Mouse (Mus musculus): Measurements from ENCODE around the gene Gm20388.

Gene Gm20388

DNA sequence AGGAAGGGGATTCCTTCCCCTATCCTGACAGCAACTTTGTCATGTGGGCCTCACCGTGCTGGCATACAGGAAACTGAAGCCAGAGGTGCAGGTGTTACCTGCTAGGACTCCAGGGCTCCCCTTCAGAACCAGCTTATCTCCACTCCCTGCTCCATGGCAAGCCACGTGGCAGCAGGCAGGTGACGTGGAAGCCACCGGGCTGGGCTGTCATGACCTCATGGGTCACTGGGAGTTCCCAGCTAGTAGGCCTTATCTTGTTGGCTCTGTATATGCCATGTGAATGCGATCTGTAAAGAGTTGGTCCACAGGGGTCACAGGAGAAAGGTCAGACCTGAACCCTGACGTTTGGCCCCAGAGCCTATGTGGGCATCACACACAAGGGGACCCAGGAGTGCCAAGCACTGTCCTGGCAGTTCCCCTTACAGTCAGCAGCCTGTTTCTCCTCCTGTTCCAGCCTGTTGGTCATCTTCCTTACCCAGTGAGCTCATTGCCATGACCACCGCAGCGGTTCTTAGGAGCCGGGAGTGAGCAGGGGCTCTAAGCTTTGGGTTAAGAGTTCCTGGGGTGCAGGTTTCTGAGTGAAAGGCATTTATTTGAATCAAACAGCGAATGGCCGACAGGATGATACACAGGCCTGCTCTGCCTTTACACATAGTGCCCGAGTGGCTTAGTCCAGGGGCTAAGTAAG is 2419.9 kb downstream of the Gm20388 start:
- DNase-seq (ENCODE audit: low spot score in 2 of 2), result no peak

DNA sequence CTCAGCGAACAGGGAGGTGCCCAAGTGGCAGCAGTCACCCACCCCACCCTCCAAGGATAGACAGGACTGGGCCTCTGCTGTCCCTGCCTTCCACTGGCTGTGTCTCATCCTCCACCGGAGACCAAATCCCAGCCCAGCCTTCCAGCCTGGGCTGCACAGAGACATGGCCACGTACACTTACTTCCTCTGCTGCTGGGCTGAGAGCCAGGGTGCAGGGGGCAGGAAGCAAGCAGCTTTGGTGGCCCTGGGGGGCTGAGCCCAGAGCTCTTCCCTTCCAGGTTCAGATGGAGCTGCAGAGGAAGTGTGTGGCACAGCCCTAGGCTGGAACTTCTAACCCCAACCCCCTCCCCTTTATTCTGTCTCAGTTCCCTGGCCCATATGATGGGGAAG is 2420.5 kb downstream of the Gm20388 start:
- no peak for DNase-seq (ENCODE audit: low spot score in 2 of 2)

DNA sequence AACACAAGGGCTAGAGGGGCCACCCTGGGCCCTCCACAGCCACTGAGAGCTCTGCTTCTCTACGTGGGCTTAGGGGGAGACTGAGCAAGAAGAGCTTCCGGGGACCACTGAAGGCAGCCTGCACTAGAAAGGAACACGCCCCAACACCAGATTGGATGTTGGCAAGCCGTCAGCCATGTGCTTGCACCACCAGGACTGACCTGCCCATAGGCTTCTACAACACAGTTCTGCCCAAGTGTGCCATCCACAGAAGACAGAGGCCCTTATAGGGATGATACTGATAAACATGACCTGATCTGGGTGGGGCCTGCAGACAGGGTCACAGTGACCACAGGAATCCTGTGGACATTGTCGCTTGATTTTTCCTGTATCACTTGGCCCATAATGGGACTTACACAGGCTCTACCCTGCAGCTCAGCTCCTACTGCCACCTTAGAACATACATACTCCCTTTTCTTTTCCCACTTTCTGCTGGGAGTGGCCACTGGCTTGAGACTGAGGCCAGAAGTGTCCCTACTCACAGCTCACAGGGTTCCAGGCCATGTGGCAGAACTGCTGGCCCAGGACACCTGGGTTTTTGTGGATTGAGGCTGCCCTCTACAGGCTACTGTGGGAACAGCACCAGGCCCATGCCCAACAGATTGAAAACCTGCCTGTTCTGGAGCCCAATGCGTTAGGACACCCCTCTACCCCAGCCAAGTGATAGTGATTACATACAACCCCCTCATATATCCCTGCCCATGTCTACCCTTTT is 2422.3 kb downstream of the Gm20388 start:
- DNase-seq (ENCODE audit: low spot score in 2 of 2), result peak in 1 of 2 experiments; percentile 84

DNA sequence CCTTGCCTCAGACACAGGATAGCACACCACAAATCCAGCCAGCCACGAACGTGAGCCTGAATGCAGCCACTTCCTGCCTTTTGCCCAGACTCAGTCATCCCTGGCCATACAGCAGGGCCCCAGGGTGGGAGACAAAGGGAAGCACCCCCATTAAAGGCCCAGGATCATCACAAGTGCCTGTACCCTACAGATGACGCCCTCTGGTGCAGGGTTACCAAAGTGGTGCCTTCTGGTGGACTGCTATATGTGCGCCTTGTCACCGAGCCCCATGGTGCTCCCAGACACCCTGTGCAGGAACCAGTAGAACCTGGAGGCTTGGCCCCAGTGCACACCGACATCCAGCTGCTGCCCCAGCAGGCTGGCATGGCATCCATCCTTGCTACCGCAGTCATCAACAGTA is 2422.9 kb downstream of the Gm20388 start:
- no peak for DNase-seq (ENCODE audit: low spot score in 2 of 2)

DNA sequence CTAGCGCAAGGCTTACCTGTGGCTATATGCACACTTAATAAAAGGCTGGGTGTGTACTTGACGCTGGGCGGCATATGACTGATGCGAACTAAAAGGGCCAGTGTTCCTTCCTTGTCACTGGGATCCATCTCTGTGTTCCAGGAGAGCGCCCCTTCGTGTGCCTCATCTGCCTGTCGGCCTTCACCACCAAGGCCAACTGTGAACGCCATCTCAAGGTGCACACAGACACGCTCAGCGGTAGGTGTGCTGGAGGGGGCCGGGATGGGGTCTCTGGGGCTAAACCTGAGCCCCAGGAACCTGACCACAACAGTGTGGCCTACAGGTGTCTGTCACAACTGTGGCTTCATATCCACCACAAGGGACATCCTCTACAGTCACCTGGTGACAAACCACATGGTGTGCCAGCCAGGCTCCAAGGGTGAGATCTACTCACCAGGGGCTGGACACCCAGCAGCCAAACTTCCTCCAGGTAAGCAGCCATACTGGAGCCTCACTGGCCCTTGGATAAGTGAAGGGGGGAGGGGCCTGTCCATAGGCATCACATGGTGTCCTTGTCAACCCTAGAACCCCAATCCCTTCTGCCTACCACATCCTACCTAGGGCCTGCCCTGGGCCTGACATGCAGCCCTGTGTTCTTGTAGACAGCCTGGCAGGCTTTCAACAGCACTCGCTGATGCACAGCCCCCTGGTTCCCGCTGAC is 2424.3 kb downstream of the Gm20388 start:
- DNase-seq (ENCODE audit: low spot score in 2 of 2), result no peak

DNA sequence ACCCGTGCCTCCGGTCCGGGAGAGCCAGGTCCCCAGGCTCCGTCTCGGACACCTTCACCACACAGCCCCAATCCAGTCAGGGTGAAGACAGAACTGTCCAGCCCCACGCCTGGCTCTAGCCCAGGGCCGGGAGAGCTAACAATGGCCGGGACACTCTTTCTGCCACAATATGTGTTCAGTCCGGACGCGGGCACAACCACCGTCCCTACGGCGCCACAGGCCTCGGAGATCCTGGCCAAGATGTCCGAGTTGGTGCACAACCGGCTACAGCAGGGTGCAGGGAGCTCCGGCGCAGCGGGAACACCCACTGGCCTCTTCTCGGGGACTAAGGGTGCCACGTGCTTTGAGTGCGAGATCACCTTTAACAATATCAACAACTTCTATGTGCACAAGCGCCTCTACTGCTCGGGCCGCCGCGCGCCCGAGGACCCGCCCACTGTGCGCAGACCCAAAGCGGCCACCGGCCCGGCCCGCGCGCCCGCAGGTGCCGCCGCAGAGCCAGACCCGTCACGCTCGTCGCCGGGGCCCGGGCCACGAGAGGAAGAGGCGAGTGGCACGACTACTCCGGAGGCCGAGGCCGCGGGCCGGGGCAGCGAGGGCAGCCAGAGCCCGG is 2425.1 kb downstream of the Gm20388 start:
- DNase-seq (ENCODE audit: low spot score in 2 of 2), result no peak

DNA sequence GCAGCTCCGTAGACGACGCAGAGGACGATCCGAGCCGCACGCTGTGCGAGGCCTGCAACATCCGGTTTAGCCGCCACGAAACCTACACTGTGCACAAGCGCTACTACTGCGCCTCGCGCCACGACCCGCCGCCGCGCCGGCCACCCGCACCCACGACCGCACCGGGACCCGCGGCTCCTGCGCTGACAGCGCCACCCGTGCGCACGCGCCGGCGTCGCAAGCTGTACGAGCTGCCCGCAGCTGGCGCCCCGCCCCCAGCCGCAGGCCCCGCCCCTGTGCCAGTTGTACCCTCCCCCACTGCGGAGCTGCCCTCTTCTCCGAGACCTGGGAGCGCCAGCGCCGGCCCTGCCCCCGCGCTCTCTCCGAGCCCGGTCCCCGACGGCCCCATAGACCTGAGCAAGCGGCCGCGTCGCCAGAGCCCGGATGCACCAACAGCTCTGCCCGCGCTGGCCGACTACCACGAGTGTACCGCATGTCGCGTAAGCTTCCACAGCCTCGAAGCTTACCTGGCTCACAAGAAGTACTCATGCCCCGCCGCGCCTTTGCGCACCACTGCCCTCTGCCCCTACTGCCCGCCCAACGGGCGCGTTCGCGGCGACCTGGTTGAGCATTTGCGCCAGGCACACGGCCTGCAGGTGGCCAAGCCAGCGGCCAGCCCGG is 2425.7 kb downstream of the Gm20388 start:
- no peak for DNase-seq (ENCODE audit: low spot score in 2 of 2)

DNA sequence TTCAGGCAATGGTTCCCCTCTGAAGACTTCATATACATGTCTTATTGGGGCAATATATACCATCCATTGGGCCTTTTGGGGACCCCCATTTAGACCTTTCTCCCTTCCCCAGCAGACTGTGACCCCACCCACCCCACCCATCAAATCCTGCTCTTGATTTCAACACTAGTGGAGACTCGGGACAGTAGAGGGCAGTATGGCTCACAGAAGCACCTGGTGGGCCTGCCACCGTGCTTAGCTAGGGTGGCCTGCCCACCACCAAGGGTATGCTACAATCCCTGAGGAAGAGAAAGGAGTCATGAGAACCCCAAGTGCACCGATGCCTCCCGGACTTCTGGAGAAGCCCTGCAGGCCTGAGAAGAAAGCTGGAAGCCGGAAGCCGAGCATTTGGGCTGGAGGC is 2428.2 kb downstream of the Gm20388 start:
- DNase-seq (ENCODE audit: low spot score in 2 of 2), result no peak

DNA sequence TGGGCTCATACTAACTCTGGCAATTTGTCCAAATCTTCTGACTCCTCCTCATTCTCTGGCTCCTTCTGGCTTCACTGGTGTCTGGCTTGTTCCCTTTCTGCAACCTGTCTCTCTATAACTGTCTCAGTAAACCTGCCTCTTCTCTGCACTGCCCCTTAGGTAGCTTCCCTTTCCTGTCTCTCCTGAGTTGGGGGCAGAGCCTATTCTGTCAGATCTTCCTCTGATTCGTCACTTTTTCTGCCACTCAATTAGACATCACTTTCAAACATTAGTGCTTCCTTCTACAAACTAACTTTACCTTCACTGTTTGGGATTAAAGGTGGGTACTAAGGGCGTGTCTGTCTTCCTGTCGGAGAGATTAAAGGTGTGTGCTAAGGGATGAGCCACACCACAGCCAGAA is 2430.1 kb downstream of the Gm20388 start:
- no peak for DNase-seq (ENCODE audit: low spot score in 2 of 2)

DNA sequence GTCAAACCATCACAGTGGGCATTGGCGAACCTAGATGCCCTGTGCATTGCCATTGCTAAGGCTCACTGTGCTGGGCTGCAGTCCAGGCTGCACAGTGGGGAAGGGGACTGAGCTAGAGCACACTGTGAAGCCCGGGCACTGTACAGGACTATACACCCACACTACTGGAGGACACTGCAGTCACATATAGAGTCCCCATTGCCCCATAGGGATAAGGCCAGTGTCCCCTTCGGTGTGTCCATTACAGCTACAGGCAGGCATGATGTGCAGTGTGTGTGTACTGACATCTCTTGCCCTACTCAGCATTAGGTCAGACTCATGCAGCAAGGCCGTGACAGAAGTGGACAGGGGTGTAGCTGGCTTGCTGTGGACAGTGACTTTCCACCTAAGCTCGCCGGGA is 2431.1 kb downstream of the Gm20388 start:
- DNase-seq (ENCODE audit: low spot score in 2 of 2), result no peak

DNA sequence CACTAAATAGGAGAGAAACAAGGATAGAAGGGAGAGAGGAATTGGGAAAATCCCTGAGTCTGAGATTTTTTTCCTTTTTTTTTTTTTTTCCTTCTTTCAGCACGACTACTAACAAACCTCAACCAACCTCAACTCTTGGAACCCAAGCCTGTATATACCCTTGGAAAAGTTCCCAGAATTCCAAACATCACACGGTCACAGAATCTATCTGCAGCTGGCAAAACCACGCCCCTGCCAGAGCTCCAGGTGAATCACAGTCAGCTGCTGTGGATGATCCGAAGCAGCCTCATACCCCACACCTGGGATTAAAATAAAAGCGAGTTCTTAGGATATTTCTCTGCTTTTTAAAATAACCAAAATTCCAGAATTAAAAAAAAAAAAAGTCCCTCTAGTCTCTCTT is 2431.7 kb downstream of the Gm20388 start:
- no peak for DNase-seq (ENCODE audit: low spot score in 2 of 2)

DNA sequence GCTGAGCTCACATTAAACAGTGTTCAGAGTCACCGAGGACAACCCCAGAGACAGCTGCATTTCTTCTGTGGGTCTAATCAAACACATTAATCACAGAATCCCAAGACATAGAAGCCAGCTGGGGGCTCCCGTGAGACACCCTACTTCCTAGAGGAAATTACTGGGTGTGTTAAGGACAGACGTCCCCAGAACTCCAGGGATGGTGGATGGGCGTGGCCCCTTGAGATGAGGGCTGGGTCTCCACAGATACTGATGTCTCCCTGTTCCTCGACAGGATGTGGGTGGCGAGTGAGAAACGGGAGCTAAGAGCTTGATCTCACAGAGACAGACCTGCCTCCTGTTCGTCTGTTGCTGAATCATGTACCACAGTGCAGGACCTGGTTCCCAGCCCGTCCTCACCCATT is 2432.2 kb downstream of the Gm20388 start:
- DNase-seq (ENCODE audit: low spot score in 2 of 2), result peak; percentile 64 to 66

DNA sequence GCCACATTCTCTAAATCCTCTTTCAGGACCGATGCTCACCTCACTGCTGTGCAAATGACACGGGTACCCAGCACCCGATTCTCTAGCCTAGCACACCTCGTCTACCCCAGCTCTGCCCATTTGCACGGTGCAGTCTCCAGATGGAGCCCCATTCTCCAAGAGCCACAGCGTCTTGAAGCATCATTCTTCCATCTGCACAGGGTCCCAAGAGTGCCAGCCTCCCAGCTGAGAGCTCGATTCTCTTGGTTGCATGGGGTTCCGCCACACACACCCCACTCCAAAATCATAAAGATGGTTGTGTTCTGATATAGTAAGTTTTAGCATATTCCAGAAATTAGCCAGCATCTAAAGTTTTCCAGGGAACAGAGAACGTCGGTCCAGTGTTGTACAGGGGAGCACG is 2432.7 kb downstream of the Gm20388 start:
- no peak for DNase-seq (ENCODE audit: low spot score in 2 of 2)

DNA sequence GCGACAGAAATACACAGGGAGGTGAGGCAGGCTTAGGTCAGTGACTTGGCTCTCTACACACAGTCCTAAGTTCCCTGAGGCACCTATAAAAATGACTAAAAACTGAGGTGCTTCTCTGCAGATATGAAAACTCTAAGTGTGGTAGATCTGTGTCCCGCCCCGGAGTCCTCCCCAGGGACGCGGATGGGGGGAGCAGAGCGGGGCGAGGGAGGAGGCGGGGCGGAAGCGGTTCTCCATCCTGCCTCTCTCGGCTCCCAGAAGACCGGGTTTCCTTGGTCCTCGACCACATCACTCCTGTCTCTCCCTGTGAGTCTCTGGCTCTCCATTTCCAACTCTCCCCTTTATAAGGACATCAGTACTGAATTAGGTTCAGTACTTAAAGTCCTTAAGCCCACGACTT is 2433.1 kb downstream of the Gm20388 start:
- no peak for DNase-seq (ENCODE audit: low spot score in 2 of 2)

DNA sequence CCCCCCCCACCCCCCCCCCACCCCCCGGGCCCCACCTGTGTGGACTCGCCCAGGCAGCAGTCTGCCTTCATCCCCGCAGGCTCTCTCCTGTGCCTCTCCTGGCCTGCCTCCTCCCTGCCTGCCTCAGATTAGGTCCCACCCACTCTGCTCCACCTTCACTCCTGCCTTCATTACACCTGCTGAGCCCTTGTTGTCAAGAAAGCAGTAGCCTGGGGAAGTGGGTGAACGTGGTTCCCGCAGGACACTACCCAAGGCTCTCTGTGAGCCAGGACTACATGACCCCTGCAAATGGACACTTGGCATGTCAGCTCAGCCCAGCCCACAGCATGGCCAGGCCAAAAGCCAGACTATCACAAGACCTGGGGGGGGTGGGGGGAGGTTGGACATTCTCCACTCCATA is 2433.6 kb downstream of the Gm20388 start:
- DNase-seq (ENCODE audit: low spot score in 2 of 2), result no peak

DNA sequence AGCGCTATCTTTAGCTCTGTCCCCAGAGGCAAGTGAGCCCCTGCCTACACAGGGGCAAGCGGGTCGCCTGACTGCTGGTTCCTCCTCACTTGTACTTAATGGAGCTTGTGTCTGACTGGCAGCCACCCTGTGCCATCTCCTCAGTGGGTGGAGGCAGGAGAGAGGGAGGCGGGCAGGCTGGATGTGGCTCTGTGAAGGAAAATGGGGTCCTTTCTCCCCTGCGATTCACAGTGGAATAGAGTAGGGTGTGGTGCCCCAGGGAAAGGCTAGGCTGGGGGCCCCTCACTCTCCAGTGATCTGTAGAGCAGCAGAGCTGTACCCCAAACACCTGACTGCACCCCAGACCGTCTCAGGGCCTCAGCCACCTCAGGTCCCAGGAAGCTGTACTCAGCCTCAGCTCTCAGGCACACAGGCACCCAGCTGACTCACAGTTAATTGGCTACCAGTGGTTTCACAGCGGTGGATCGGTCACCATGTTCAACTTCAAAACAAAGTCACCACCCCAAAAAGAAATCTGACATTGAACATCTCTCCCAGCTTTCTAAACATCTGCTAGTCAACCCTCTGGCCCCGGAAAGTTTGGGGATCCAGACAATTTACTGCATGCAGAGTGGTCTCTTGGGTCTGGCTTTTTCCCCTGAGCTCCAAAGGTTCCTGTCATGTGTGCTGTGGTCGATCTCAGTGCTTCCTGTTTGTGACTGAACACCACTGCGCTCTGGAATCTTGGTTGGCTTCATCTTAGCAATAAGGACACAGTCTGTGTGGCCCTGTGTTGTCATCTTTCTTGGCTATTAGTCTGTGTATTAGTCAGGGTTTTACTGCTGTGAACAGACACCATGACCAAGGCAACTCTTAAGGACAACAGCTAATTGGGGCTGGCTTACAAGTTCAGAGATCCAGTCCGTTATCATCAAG is 2434.8 kb downstream of the Gm20388 start:
- DNase-seq (ENCODE audit: low spot score in 2 of 2), result no peak

DNA sequence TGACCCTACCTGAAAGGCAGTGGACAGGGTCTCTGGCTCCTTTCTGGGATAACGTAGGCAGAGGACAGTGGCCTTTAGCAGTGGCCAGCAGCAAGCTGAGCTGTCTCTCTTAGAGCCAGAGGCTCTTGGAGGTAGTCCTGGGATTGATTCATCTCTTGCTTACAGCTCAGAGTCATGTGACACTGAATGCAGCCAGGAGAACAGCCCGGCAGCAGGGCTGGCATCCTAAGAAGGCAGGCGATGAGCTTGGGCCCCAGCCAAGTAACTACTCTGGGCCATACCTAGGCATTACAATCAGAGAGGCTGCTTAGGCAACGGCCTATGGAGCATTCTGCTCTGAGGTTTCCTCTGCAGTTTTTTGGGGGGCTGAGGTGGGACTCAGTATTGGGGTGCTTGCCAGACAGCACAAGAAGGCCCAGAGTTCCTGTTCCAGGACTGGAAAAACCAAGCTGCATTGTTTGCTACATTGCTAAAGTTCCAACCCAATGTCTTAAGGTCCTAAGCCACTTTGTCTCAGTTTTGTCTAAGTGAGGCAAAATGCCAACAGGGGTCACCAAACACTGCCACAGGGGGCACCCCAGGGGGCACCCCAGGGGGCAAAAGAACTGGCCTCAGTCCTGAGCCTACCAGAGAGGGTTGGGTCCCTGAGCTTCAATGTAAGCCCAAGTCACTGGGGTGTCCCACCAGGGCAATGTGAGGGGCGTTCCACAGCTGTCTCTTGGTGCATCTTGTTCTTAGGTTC is 2437.3 kb downstream of the Gm20388 start:
- peak in 1 of 2 experiments; percentile 79 for DNase-seq (ENCODE audit: low spot score in 2 of 2)

DNA sequence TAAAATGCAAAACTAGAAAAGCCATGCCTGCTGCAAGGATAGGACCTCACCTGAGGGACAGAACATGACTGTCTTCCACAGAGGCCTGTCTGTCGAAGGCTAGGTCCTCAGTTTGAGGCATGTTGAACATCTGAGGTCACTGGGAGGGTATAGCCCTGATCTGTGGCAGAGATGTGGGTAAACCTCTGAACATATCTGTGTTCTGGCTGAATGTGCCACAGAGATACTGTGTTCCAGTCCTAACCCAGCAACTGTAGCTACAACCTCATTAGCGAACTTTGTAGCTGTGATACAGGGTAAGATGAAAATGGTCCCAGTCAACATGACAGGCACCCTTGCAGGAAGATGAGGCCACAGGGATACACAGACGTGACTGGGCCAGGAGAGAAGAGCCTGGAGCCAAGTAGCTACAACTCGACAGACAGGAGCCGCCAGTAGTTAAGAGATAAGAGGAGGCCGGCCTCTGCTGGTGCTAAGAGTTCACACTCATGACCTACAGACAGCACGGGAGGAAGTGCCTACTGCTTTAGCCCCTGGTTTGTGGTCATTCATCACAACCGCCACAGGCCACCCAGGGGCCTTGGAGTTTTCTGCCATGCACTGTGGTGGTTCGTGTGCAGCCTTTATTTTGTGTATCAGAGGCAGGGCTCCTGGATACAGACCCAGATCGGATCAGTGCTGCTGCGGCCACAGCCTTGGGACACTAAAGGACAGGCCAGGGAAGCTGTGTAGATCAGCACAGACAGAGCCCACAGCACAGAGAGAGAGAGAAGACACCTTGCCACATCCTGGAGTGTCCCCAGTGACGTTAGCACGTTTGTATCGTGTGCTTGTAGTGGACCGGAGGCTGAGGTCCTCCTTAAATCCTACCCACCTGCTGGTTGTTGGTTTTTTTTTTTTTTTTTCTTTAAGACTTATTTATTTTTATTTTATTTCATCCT is 2439.0 kb downstream of the Gm20388 start:
- DNase-seq (ENCODE audit: low spot score in 2 of 2), result no peak

Data from left cerebral cortex, adult 9 months (tissue).